Mouse (Mus musculus): ENCODE data around the gene Pgbd1. TPM values are rescaled to one million over a fixed set of nuclear protein-coding genes. Genes with fewer than 3 reads are reported as not detected.
"Not testable (repeated sequence)": the region's sequence is repeated elsewhere in the genome, so short reads cannot be mapped to it uniquely, and the experiment has no call there.

The Pgbd1 gene
- total RNA-seq (2014; rRNA removed) (3.3 and 6.3 TPM in 2 replicates), polyA plus RNA-seq (2015; fragmentation: Nextera tagmentation; extraction: Ambion mirVana) (2.0 and 2.1 TPM in 2 replicates)

GRCm38 (mm10) chr13:21440503-21441206 lies at the start of gene Pgbd1:
Gene Pgbd1 (minus strand): TSS chr13:21441058.
- Histone ChIP-seq H3K9ac (replicated peaks; ENCODE audit: low read length) (peak within 1 kb of the TSS; percentile 61), H3K9me3 (ENCODE audit: low read length) (no peaks in the 10 kb centered on the region), H3K27ac (peak within 1 kb of the TSS; percentile 78), H3K4me2 (ENCODE audit: low read depth, low read length) (peak within 1 kb of the TSS; percentile 93), H3K4me1 (ENCODE audit: insufficient read depth, low read length) (0 out of 2 replicates have a peak, but pooled peaks cover 4% of the 10 kb centered on the region), H3K27me3 (ENCODE audit: insufficient read depth, low read length) (no peaks in the 10 kb centered on the region), H3K4me3 (ENCODE audit: low read length) (peak within 1 kb of the TSS; percentile 55), H3K36me3 (ENCODE audit: insufficient read depth, low read length) (peaks cover 11% of the 10 kb centered on the region; the same call in 1 of the 2 replicates)
- DNase-seq (ENCODE audit: low spot score) (peak; percentile 94), ATAC-seq (peak; percentile 97)
- peak; percentile 67 for TF ChIP-seq CTCF (IDR thresholded peaks at IDR 0.05; ENCODE audit: low read depth)
- under 1% methylated on average over 32 of the region's 32 CpGs for WGBS

- ATAC-seq (no peak), DNase-seq (ENCODE audit: low spot score) (no peak)
- no peak for TF ChIP-seq CTCF (IDR thresholded peaks at IDR 0.05; ENCODE audit: low read depth)
- H3K4me3 ChIP-seq (ENCODE audit: low read length): no peak overlapping the region
- no peak overlapping the region for H3K4me2 ChIP-seq (ENCODE audit: low read depth, low read length)
- no peaks in the 10 kb centered on the region for H3K9me3 ChIP-seq (ENCODE audit: low read length)
- H3K27me3 ChIP-seq (ENCODE audit: insufficient read depth, low read length): no peaks in the 10 kb centered on the region
- no peak overlapping the region for H3K9ac ChIP-seq (replicated peaks; ENCODE audit: low read length)
- no peak overlapping the region for H3K27ac ChIP-seq
- peaks cover 15% of the 10 kb centered on the region; the same call in 1 of the 2 replicates for H3K36me3 ChIP-seq (ENCODE audit: insufficient read depth, low read length)
- WGBS: 94% methylated on average over 1 of the region's 1 CpGs
- H3K4me1 ChIP-seq (ENCODE audit: insufficient read depth, low read length): no peaks in the 10 kb centered on the region
Measured at GRCm38 (mm10) chr13:21486881-21487280, 46.0 kb upstream of the Pgbd1 start.

GRCm38 (mm10) chr13:21478759-21479670 lies 38.2 kb upstream of the Pgbd1 start, which contains the start of the genes Zkscan4 and Gm10065:
Gene Zkscan4 (plus strand): TSS chr13:21478907.
Gene Gm10065 (minus strand): TSS chr13:21479441.
- H3K36me3 ChIP-seq (ENCODE audit: insufficient read depth, low read length); H3K9me3 ChIP-seq (ENCODE audit: low read length); H3K4me1 ChIP-seq (ENCODE audit: insufficient read depth, low read length); H3K27me3 ChIP-seq (ENCODE audit: insufficient read depth, low read length): not testable (repeated sequence)
- 3% methylated on average over 27 of the region's 31 CpGs for WGBS
- peak within 1 kb of the TSS; percentile 56 for H3K4me2 ChIP-seq (ENCODE audit: low read depth, low read length)
- peak within 1 kb of the TSS; percentile 57 for H3K4me3 ChIP-seq (ENCODE audit: low read length)
- peak within 1 kb of the TSS; percentile 70 for H3K9ac ChIP-seq (replicated peaks; ENCODE audit: low read length)
- H3K27ac ChIP-seq: peak within 1 kb of the TSS; percentile 90
- TF ChIP-seq CTCF (IDR thresholded peaks at IDR 0.05; ENCODE audit: low read depth): peak; percentile 57
- peak; percentile 93 for DNase-seq (ENCODE audit: low spot score)
- peak; percentile 94 for ATAC-seq

- 0 out of 2 replicates have a peak, but pooled peaks cover 4% of the 10 kb centered on the region for H3K27me3 ChIP-seq (ENCODE audit: insufficient read depth, low read length)
Measured at GRCm38 (mm10) chr13:21472427-21472826, 31.6 kb upstream of the Pgbd1 start.

GRCm38 (mm10) chr13:21469097-21469496 lies 28.2 kb upstream of the Pgbd1 start:
- Histone ChIP-seq H3K4me3 (ENCODE audit: low read length) (no peak overlapping the region), H3K9me3 (ENCODE audit: low read length) (no peaks in the 10 kb centered on the region), H3K9ac (replicated peaks; ENCODE audit: low read length) (no peak overlapping the region), H3K27ac (no peak overlapping the region), H3K27me3 (ENCODE audit: insufficient read depth, low read length) (0 out of 2 replicates have a peak, but pooled peaks cover 4% of the 10 kb centered on the region), H3K36me3 (ENCODE audit: insufficient read depth, low read length) (no peaks in the 10 kb centered on the region), H3K4me1 (ENCODE audit: insufficient read depth, low read length) (no peaks in the 10 kb centered on the region), H3K4me2 (ENCODE audit: low read depth, low read length) (peak overlapping the region; percentile 87)
- DNase-seq (ENCODE audit: low spot score) (no peak), ATAC-seq (no peak)
- WGBS: 24% methylated on average over 9 of the region's 9 CpGs
- TF ChIP-seq CTCF (IDR thresholded peaks at IDR 0.05; ENCODE audit: low read depth): no peak

More at GRCm38 (mm10) chr13:21472427-21472826, 31.6 kb upstream of the Pgbd1 start:
- no peak overlapping the region for H3K9ac ChIP-seq (replicated peaks; ENCODE audit: low read length)
- no peak for ATAC-seq
- H3K36me3 ChIP-seq (ENCODE audit: insufficient read depth, low read length): no peaks in the 10 kb centered on the region
- no peak overlapping the region for H3K4me2 ChIP-seq (ENCODE audit: low read depth, low read length)
- no peak overlapping the region for H3K27ac ChIP-seq
- DNase-seq (ENCODE audit: low spot score): no peak
- H3K4me1 ChIP-seq (ENCODE audit: insufficient read depth, low read length): no peaks in the 10 kb centered on the region
- TF ChIP-seq CTCF (IDR thresholded peaks at IDR 0.05; ENCODE audit: low read depth): no peak
- H3K4me3 ChIP-seq (ENCODE audit: low read length): no peak overlapping the region
- 31% methylated on average over 4 of the region's 4 CpGs for WGBS
- no peaks in the 10 kb centered on the region for H3K9me3 ChIP-seq (ENCODE audit: low read length)

Data from hindbrain, postnatal 0 days (tissue).